Comparison of ENCODE assay signal across 31 mouse cellular contexts in genomic region chr15:102232764-102233163, GRCm38 (mm10). TPM values are rescaled to one million over a fixed set of nuclear protein-coding genes. Genes with fewer than 3 reads are reported as not detected.
DNase-seq lines count a peak whose midpoint lies in the region; ATAC-seq and TF ChIP-seq lines count a peak whose summit lies in the region.
"Had no signal": no experiment of that assay in that cellular context is flagged by ENCODE, and none has a peak within 500 bp of the region (broad histone marks: within the 10 kb centered on the region; RNA-seq: fewer than 3 reads in every experiment).

No protein-coding gene starts in this region.

- WGBS in midbrain, embryonic 11.5 days = 90% methylated on average over 7 of the region's 7 CpGs

- H3K4me2 ChIP-seq in myocyte (ENCODE audit: low read depth) = no peak overlapping the region
- H3K4me2 ChIP-seq in midbrain, embryonic 11.5 days = no peak overlapping the region
- H3K4me2 ChIP-seq: embryonic facial prominence, embryonic 12.5 days; embryonic facial prominence, embryonic 15.5 days; forebrain, embryonic 13.5 days; heart, embryonic 12.5 days; heart, embryonic 15.5 days; hindbrain, embryonic 13.5 days; intestine, embryonic 15.5 days had no signal

- no peak for TF ChIP-seq CTCF in embryonic fibroblast, embryonic 13.5 days (IDR thresholded peaks at IDR 0.05; ENCODE audit: borderline replicate concordance, insufficient read depth, low read length)

- no peak overlapping the region for H3ac ChIP-seq in myocyte (ENCODE audit: control insufficient read depth, insufficient read length)

- H3K9me3 ChIP-seq in midbrain, embryonic 11.5 days (ENCODE audit: control insufficient read depth, low read length) = no peaks in the 10 kb centered on the region
- H3K9me3 ChIP-seq: embryonic facial prominence, embryonic 12.5 days; embryonic facial prominence, embryonic 15.5 days; forebrain, embryonic 10.5 days; forebrain, embryonic 13.5 days; heart, embryonic 12.5 days; heart, embryonic 15.5 days; hindbrain, embryonic 10.5 days; hindbrain, embryonic 13.5 days; intestine, embryonic 15.5 days had no signal

- no peaks in the 10 kb centered on the region for H3K79me2 ChIP-seq in myocyte (ENCODE audit: control insufficient read depth, insufficient read depth)

- no peak for ATAC-seq in midbrain, embryonic 11.5 days (ENCODE audit: low FRiP score)
- ATAC-seq: activated CD4-positive, CD25-positive, alpha-beta regulatory T cell, adult 4 months; CD4-positive, CD25-positive, alpha-beta regulatory T cell, adult 4 months; forebrain, embryonic 13.5 days; forebrain, embryonic 16.5 days; hindbrain, embryonic 16.5 days; intestine, embryonic 15.5 days had no signal

- no peak overlapping the region for H3K4me3 ChIP-seq in embryonic fibroblast, embryonic 13.5 days (ENCODE audit: insufficient read depth, low read length)
- no peak overlapping the region for H3K4me3 ChIP-seq in myocyte
- no peak overlapping the region for H3K4me3 ChIP-seq in midbrain, embryonic 11.5 days (ENCODE audit: low read depth, low read length)
- H3K4me3 ChIP-seq: embryonic facial prominence, embryonic 12.5 days; embryonic facial prominence, embryonic 15.5 days; erythroblast, embryonic 14.5 days; forebrain, embryonic 10.5 days; forebrain, embryonic 13.5 days; heart, embryonic 12.5 days; heart, embryonic 15.5 days; hindbrain, embryonic 10.5 days; hindbrain, embryonic 13.5 days; intestine, embryonic 15.5 days had no signal

- peak; percentile 88 for DNase-seq in 3T3-L1 (ENCODE audit: low read depth, low spot score)
- peak; percentile 82 for DNase-seq in 416B (ENCODE audit: low read depth)
- no peak for DNase-seq in layer of hippocampus, adult 9-11 months
- no peak for DNase-seq in midbrain, embryonic 11.5 days (ENCODE audit: low spot score, missing footprints)
- DNase-seq: adrenal gland, postnatal 10 days; adrenal gland, postnatal 36 days; B cell, adult 2 months; cerebellum, adult 18-20 months; cerebellum, adult 9-10 months; cerebellum, postnatal 14 days; gastrocnemius, postnatal 10 days; gastrocnemius, postnatal 36 days; heart, adult 11 months; heart, postnatal 10 days; heart, postnatal 36 days had no signal

- H3K36me3 ChIP-seq in myocyte (ENCODE audit: control insufficient read depth, insufficient read depth) = peaks cover 18% of the 10 kb centered on the region
- H3K36me3 ChIP-seq in midbrain, embryonic 11.5 days (ENCODE audit: control insufficient read depth, insufficient read depth, low read length) = no peaks in the 10 kb centered on the region
- H3K36me3 ChIP-seq: heart, embryonic 15.5 days; hindbrain, embryonic 13.5 days; intestine, embryonic 15.5 days had no signal

- H3K27me3 ChIP-seq in myocyte (ENCODE audit: control insufficient read depth, insufficient read depth, insufficient read length) = no peaks in the 10 kb centered on the region
- H3K27me3 ChIP-seq in midbrain, embryonic 11.5 days (ENCODE audit: control insufficient read depth, insufficient read depth, low read length) = no peaks in the 10 kb centered on the region
- H3K27me3 ChIP-seq: embryonic facial prominence, embryonic 12.5 days; embryonic facial prominence, embryonic 15.5 days; forebrain, embryonic 13.5 days; intestine, embryonic 15.5 days had no signal

- peak overlapping the region; percentile 64 for H3K27ac ChIP-seq in embryonic fibroblast, embryonic 13.5 days (ENCODE audit: insufficient read depth, low read length)
- no peak overlapping the region for H3K27ac ChIP-seq in midbrain, embryonic 11.5 days (ENCODE audit: low read depth, low read length)
- H3K27ac ChIP-seq: embryonic facial prominence, embryonic 12.5 days; forebrain, embryonic 10.5 days; forebrain, embryonic 13.5 days; heart, embryonic 15.5 days; hindbrain, embryonic 10.5 days; hindbrain, embryonic 13.5 days; intestine, embryonic 15.5 days had no signal

- H3K9ac ChIP-seq in midbrain, embryonic 11.5 days (ENCODE audit: low read length) = no peak overlapping the region
- H3K9ac ChIP-seq: embryonic facial prominence, embryonic 12.5 days; embryonic facial prominence, embryonic 15.5 days; forebrain, embryonic 13.5 days; heart, embryonic 12.5 days; heart, embryonic 15.5 days; hindbrain, embryonic 13.5 days; intestine, embryonic 15.5 days had no signal

- H3K4me1 ChIP-seq in embryonic fibroblast, embryonic 13.5 days (ENCODE audit: control insufficient read depth, insufficient read depth, low read length) = peaks cover 11% of the 10 kb centered on the region
- peaks cover 13% of the 10 kb centered on the region for H3K4me1 ChIP-seq in midbrain, embryonic 11.5 days (ENCODE audit: control insufficient read depth, insufficient read depth, low read length)

- no peak for TF ChIP-seq POLR2A in embryonic fibroblast, embryonic 13.5 days (IDR thresholded peaks at IDR 0.05; ENCODE audit: low read depth, low read length)
- TF ChIP-seq POLR2A in myocyte (IDR thresholded peaks at IDR 0.05; ENCODE audit: insufficient read length, low read depth) = no peak

TF ChIP-seq in myocyte, 11 proteins besides CTCF, POLR2A, EP300 and RAD21:
- TF ChIP-seq E2F4 (IDR thresholded peaks at IDR 0.05; ENCODE audit: insufficient read depth) (no peak), CEBPB (IDR thresholded peaks at IDR 0.05; ENCODE audit: insufficient read depth, poor library complexity, severe bottlenecking) (peak; percentile 94)

RNA-seq across cellular contexts. Expression of gene Itgb7, which starts 1.0 kb away (rescaled TPM):
- 0.51 TPM in 1 of 2 replicates, not detected in the other for polyA plus RNA-seq in embryonic fibroblast, embryonic 13.5 days (2011; ENCODE audit: insufficient read length, low read depth, missing spikeins)
- 2.0 TPM for polyA plus RNA-seq in myocyte (2012; fragmentation: generic; extraction: Trizol)
- polyA plus RNA-seq in midbrain, embryonic 11.5 days (2014; fragmentation: Nextera tagmentation; extraction: Ambion mirVana) = 0.15 and 0.55 TPM in 2 replicates

RNA-seq across cellular contexts. Expression of gene Rarg, which starts 24.6 kb away (rescaled TPM):
- polyA plus RNA-seq in embryonic fibroblast, embryonic 13.5 days (2011; ENCODE audit: insufficient read length, low read depth, missing spikeins) = 70.6 and 91.2 TPM in 2 replicates
- polyA plus RNA-seq in myocyte (2012; fragmentation: generic; extraction: Trizol) = 63.8 TPM
- polyA plus RNA-seq in midbrain, embryonic 11.5 days (2014; fragmentation: Nextera tagmentation; extraction: Ambion mirVana) = 10.1 and 10.5 TPM in 2 replicates

RNA-seq across cellular contexts. Expression of gene Csad, which starts 28.2 kb away (rescaled TPM):
- polyA plus RNA-seq in embryonic fibroblast, embryonic 13.5 days (2011; ENCODE audit: insufficient read length, low read depth, missing spikeins) = 36.5 and 42.7 TPM in 2 replicates
- 18.8 TPM for polyA plus RNA-seq in myocyte (2012; fragmentation: generic; extraction: Trizol)
- polyA plus RNA-seq in midbrain, embryonic 11.5 days (2014; fragmentation: Nextera tagmentation; extraction: Ambion mirVana) = 21.9 and 25.9 TPM in 2 replicates

RNA-seq across cellular contexts. Expression of gene Zfp740, which starts 29.7 kb away (rescaled TPM):
- 40.9 and 49.5 TPM in 2 replicates for polyA plus RNA-seq in embryonic fibroblast, embryonic 13.5 days (2011; ENCODE audit: insufficient read length, low read depth, missing spikeins)
- polyA plus RNA-seq in myocyte (2012; fragmentation: generic; extraction: Trizol) = 42.3 TPM
- 58.9 and 61.1 TPM in 2 replicates for polyA plus RNA-seq in midbrain, embryonic 11.5 days (2014; fragmentation: Nextera tagmentation; extraction: Ambion mirVana)

RNA-seq across cellular contexts. Expression of gene Gm9918, which starts 37.6 kb away (rescaled TPM):
- 0.30 TPM in 1 of 2 replicates, not detected in the other for polyA plus RNA-seq in embryonic fibroblast, embryonic 13.5 days (2011; ENCODE audit: insufficient read length, low read depth, missing spikeins)
- polyA plus RNA-seq in myocyte (2012; fragmentation: generic; extraction: Trizol) = not detected
- polyA plus RNA-seq in midbrain, embryonic 11.5 days (2014; fragmentation: Nextera tagmentation; extraction: Ambion mirVana) = 0.15 and 0.23 TPM in 2 replicates
- polyA plus RNA-seq: activated CD4-positive, CD25-positive, alpha-beta regulatory T cell, adult 4 months; CD4-positive, CD25-positive, alpha-beta regulatory T cell, adult 4 months; erythroblast, embryonic 14.5 days; forebrain, embryonic 16.5 days; heart, embryonic 12.5 days; heart, embryonic 15.5 days had no signal

Comparison
In these comparisons a context has a peak if more than half of its experiments do, and no peak if none do; other contexts are left out.
1. DNase-seq: peak in 3T3-L1 (single experiment) and 416B (single experiment); none in layer of hippocampus, adult 9-11 months (single experiment) and midbrain, embryonic 11.5 days (single experiment).